Mouse (Mus musculus): ENCODE measurements around the gene Ccdc85c. TPM values are rescaled to one million over a fixed set of nuclear protein-coding genes. Genes with fewer than 3 reads are reported as not detected.

Gene Ccdc85c
- polyA plus RNA-seq, 1 experiment from 2014 or later, result 7.5 TPM

GRCm38 (mm10) chr12:108249522-108249921, 25.7 kb downstream of the Ccdc85c start:
- H3K4me2 ChIP-seq (ENCODE audit: low read length), result no peak overlapping the region
- 51% methylated on average over 10 of the region's 10 CpGs for WGBS
- peaks cover 31% of the 10 kb centered on the region for H3K4me1 ChIP-seq (ENCODE audit: control insufficient read depth, insufficient read depth, low read depth, low read length)
- no peaks in the 10 kb centered on the region for H3K9me3 ChIP-seq (ENCODE audit: control insufficient read depth, low read length)
- H3K27me3 ChIP-seq (replicated peaks; ENCODE audit: control insufficient read depth, insufficient read depth, low read length), result no peaks in the 10 kb centered on the region
- ATAC-seq, result no peak
- no peak overlapping the region for H3K4me3 ChIP-seq (ENCODE audit: low read length)
- H3K9ac ChIP-seq (ENCODE audit: low read depth, low read length), result no peak overlapping the region
- H3K36me3 ChIP-seq (ENCODE audit: control insufficient read depth, insufficient read depth, low read length), result no peaks in the 10 kb centered on the region
- H3K27ac ChIP-seq (ENCODE audit: low read depth, low read length), result no peak overlapping the region

DNA sequence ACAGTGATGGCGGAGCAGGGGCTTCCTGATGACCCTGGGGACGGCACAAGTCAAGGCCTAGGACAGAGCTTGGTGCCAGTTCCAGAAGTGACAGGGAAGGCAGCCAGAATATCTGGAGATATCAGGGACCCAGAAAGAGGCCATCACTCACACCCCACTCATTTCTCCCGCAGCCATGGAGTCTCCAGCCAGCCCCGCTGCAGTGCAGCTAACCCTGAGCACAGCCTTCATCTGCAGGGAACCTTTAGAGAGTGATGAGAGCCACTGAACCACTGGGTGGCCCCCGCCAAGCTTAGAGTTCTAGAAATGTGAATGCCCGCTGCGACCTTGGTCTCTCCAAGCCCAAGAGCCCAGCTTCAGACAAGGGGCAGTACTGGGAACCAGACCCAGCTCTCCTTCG, 26.2 kb downstream of the Ccdc85c start:
- H3K27ac ChIP-seq (ENCODE audit: low read depth, low read length), result no peak overlapping the region
- H3K4me1 ChIP-seq (ENCODE audit: control insufficient read depth, insufficient read depth, low read depth, low read length), result peaks cover 36% of the 10 kb centered on the region
- WGBS, result 94% methylated on average over 8 of the region's 8 CpGs
- no peaks in the 10 kb centered on the region for H3K9me3 ChIP-seq (ENCODE audit: control insufficient read depth, low read length)
- H3K9ac ChIP-seq (ENCODE audit: low read depth, low read length), result no peak overlapping the region
- H3K27me3 ChIP-seq (replicated peaks; ENCODE audit: control insufficient read depth, insufficient read depth, low read length), result no peaks in the 10 kb centered on the region
- no peaks in the 10 kb centered on the region for H3K36me3 ChIP-seq (ENCODE audit: control insufficient read depth, insufficient read depth, low read length)
- H3K4me3 ChIP-seq (ENCODE audit: low read length), result no peak overlapping the region
- no peak overlapping the region for H3K4me2 ChIP-seq (ENCODE audit: low read length)
- ATAC-seq, result no peak

GRCm38 (mm10) chr12:108246759-108247500, 28.3 kb downstream of the Ccdc85c start:
- Histone ChIP-seq H3K4me1 (ENCODE audit: control insufficient read depth, insufficient read depth, low read depth, low read length) (peaks cover 38% of the 10 kb centered on the region), H3K4me3 (ENCODE audit: low read length) (no peak overlapping the region), H3K4me2 (ENCODE audit: low read length) (no peak overlapping the region), H3K36me3 (ENCODE audit: control insufficient read depth, insufficient read depth, low read length) (no peaks in the 10 kb centered on the region), H3K9me3 (ENCODE audit: control insufficient read depth, low read length) (no peaks in the 10 kb centered on the region), H3K27me3 (replicated peaks; ENCODE audit: control insufficient read depth, insufficient read depth, low read length) (no peaks in the 10 kb centered on the region), H3K9ac (ENCODE audit: low read depth, low read length) (no peak overlapping the region), H3K27ac (ENCODE audit: low read depth, low read length) (no peak overlapping the region)
- no peak for ATAC-seq
- 68% methylated on average over 10 of the region's 10 CpGs for WGBS

- no peaks in the 10 kb centered on the region for H3K27me3 ChIP-seq (replicated peaks; ENCODE audit: control insufficient read depth, insufficient read depth, low read length)
- H3K4me1 ChIP-seq (ENCODE audit: control insufficient read depth, insufficient read depth, low read depth, low read length), result peaks cover 52% of the 10 kb centered on the region
- no peaks in the 10 kb centered on the region for H3K36me3 ChIP-seq (ENCODE audit: control insufficient read depth, insufficient read depth, low read length)
- no peak overlapping the region; the same call in 1 of the 2 replicates for H3K9ac ChIP-seq (ENCODE audit: low read depth, low read length)
- H3K27ac ChIP-seq (ENCODE audit: low read depth, low read length), result no peak overlapping the region
- no peaks in the 10 kb centered on the region for H3K9me3 ChIP-seq (ENCODE audit: control insufficient read depth, low read length)
- no peak overlapping the region for H3K4me2 ChIP-seq (ENCODE audit: low read length)
- no peak overlapping the region for H3K4me3 ChIP-seq (ENCODE audit: low read length)
- WGBS, result 35% methylated on average over 9 of the region's 9 CpGs
- no peak for ATAC-seq
These were observed 29.6 kb downstream of the Ccdc85c start for GRCm38 (mm10) chr12:108245579-108245978.

DNA sequence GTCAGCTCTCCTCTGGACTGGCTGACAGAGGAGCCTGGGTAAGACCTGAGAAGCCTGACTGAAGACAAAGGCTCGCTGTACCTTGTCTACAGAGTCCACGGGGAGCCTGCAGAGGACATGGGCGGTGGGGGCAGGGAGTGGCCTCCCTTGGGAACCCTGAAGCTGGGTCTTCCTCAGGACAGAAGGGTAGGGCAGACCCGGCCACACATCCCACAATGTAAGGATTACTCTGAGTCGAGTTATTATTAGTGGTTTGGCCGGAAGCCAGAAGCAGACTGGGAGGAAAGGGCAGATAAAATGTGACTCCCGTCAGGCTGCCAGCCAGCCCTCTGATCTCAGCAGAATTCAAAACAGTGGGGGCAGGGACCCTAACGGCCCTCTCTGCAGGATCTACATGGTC, 30.4 kb downstream of the Ccdc85c start:
- Histone ChIP-seq H3K4me2 (ENCODE audit: low read length) (no peak overlapping the region; the same call in 1 of the 2 replicates), H3K36me3 (ENCODE audit: control insufficient read depth, insufficient read depth, low read length) (no peaks in the 10 kb centered on the region), H3K27me3 (replicated peaks; ENCODE audit: control insufficient read depth, insufficient read depth, low read length) (no peaks in the 10 kb centered on the region), H3K9me3 (ENCODE audit: control insufficient read depth, low read length) (no peaks in the 10 kb centered on the region), H3K4me3 (ENCODE audit: low read length) (no peak overlapping the region), H3K4me1 (ENCODE audit: control insufficient read depth, insufficient read depth, low read depth, low read length) (peaks cover 59% of the 10 kb centered on the region), H3K9ac (ENCODE audit: low read depth, low read length) (peak overlapping the region; percentile 29), H3K27ac (ENCODE audit: low read depth, low read length) (peak overlapping the region; percentile 55)
- 5% methylated on average over 8 of the region's 8 CpGs for WGBS
- no peak for ATAC-seq

- ATAC-seq, result no peak
- Histone ChIP-seq H3K9ac (ENCODE audit: low read depth, low read length) (no peak overlapping the region), H3K27me3 (replicated peaks; ENCODE audit: control insufficient read depth, insufficient read depth, low read length) (no peaks in the 10 kb centered on the region), H3K4me2 (ENCODE audit: low read length) (no peak overlapping the region), H3K4me1 (ENCODE audit: control insufficient read depth, insufficient read depth, low read depth, low read length) (peaks cover 78% of the 10 kb centered on the region), H3K36me3 (ENCODE audit: control insufficient read depth, insufficient read depth, low read length) (no peaks in the 10 kb centered on the region), H3K4me3 (ENCODE audit: low read length) (no peak overlapping the region), H3K27ac (ENCODE audit: low read depth, low read length) (no peak overlapping the region), H3K9me3 (ENCODE audit: control insufficient read depth, low read length) (no peaks in the 10 kb centered on the region)
- 31% methylated on average over 20 of the region's 20 CpGs for WGBS
These were observed 32.9 kb downstream of the Ccdc85c start for GRCm38 (mm10) chr12:108242243-108242745.

GRCm38 (mm10) chr12:108241626-108242025, 33.6 kb downstream of the Ccdc85c start:
- Histone ChIP-seq H3K4me3 (ENCODE audit: low read length) (no peak overlapping the region), H3K36me3 (ENCODE audit: control insufficient read depth, insufficient read depth, low read length) (no peaks in the 10 kb centered on the region), H3K27ac (ENCODE audit: low read depth, low read length) (peak overlapping the region; percentile 74), H3K4me2 (ENCODE audit: low read length) (peak overlapping the region; percentile 5; the same call in 1 of the 2 replicates), H3K27me3 (replicated peaks; ENCODE audit: control insufficient read depth, insufficient read depth, low read length) (no peaks in the 10 kb centered on the region), H3K9ac (ENCODE audit: low read depth, low read length) (no peak overlapping the region), H3K9me3 (ENCODE audit: control insufficient read depth, low read length) (no peaks in the 10 kb centered on the region), H3K4me1 (ENCODE audit: control insufficient read depth, insufficient read depth, low read depth, low read length) (peaks cover 84% of the 10 kb centered on the region)
- ATAC-seq, result no peak
- WGBS, result 31% methylated on average over 6 of the region's 6 CpGs

DNA sequence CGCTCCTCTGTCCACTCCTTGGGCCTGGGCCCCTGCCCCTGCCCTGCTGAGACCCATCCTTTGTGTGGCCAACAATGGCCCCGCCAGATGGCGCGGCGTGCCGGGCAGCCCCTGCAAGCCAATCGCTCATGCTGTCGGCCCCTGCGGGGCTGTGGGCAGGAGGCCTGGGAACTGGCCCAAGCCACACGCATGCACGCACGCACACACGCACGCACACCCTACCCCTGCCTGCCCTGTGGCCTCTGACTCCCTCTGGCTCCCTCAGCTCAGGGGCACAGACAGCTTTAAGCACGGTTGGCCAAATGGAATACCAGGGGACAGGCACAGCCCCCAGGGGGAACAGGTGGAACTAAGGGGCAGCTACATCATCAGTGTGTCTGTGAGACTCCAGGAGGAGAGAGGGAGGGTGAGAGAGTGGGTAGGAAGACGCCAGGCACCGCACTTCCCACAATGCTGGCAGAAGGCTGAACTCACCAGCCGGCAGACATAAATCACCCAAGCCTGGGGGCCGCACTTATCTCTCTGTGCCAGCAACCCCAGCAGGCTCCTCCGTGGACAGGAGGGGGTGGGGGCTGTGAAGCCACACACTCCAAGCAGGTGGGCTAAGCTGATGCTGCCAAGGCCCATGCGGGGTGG, 34.2 kb downstream of the Ccdc85c start:
- H3K9me3 ChIP-seq (ENCODE audit: control insufficient read depth, low read length), result no peaks in the 10 kb centered on the region
- H3K36me3 ChIP-seq (ENCODE audit: control insufficient read depth, insufficient read depth, low read length), result no peaks in the 10 kb centered on the region
- WGBS, result 11% methylated on average over 19 of the region's 21 CpGs
- peak overlapping the region; percentile 20 for H3K4me2 ChIP-seq (ENCODE audit: low read length)
- peaks cover 83% of the 10 kb centered on the region for H3K4me1 ChIP-seq (ENCODE audit: control insufficient read depth, insufficient read depth, low read depth, low read length)
- H3K27ac ChIP-seq (ENCODE audit: low read depth, low read length), result peak overlapping the region; percentile 74
- peak overlapping the region; percentile 47; the same call in 1 of the 2 replicates for H3K9ac ChIP-seq (ENCODE audit: low read depth, low read length)
- no peaks in the 10 kb centered on the region for H3K27me3 ChIP-seq (replicated peaks; ENCODE audit: control insufficient read depth, insufficient read depth, low read length)
- no peak overlapping the region for H3K4me3 ChIP-seq (ENCODE audit: low read length)
- ATAC-seq, result peak; percentile 49

GRCm38 (mm10) chr12:108240401-108240890, 34.8 kb downstream of the Ccdc85c start:
- no peak overlapping the region for H3K4me3 ChIP-seq (ENCODE audit: low read length)
- WGBS, result 46% methylated on average over 13 of the region's 13 CpGs
- H3K27me3 ChIP-seq (replicated peaks; ENCODE audit: control insufficient read depth, insufficient read depth, low read length), result no peaks in the 10 kb centered on the region
- peaks cover 80% of the 10 kb centered on the region for H3K4me1 ChIP-seq (ENCODE audit: control insufficient read depth, insufficient read depth, low read depth, low read length)
- H3K27ac ChIP-seq (ENCODE audit: low read depth, low read length), result peak overlapping the region; percentile 74
- peak overlapping the region; percentile 20 for H3K4me2 ChIP-seq (ENCODE audit: low read length)
- H3K9ac ChIP-seq (ENCODE audit: low read depth, low read length), result peak overlapping the region; percentile 47; the same call in 1 of the 2 replicates
- H3K36me3 ChIP-seq (ENCODE audit: control insufficient read depth, insufficient read depth, low read length), result no peaks in the 10 kb centered on the region
- no peaks in the 10 kb centered on the region for H3K9me3 ChIP-seq (ENCODE audit: control insufficient read depth, low read length)
- ATAC-seq, result no peak
